Mouse (Mus musculus): ENCODE measurements around the gene Itsn2. TPM values are rescaled to one million over a fixed set of nuclear protein-coding genes. Genes with fewer than 3 reads are reported as not detected.
A peak's percentile ranks its signal among the peaks of the same experiment; 100 is the strongest.

The Itsn2 gene
- polyA plus RNA-seq, 1 experiment from 2014 or later: 47.1 TPM

DNA sequence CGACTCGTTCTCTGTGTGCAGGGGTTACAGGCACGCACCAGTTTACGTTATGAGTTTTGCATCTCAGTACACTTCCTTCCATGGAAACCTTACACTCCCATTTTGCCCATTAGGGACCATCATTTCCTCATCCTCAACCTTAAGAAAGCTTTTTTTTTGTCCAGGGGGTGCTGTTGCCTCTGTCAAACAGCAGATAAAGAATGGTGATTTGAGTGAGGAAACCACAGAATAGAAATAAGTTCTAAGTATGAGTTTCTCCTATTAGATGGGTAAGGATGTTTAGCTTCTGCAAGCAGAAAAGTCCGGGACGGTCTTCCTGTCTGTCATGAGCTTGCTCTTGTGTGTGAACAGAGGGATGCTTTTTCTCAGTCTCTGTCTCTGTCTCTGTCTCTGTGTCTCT is 413 bp upstream of the Itsn2 start:
- Histone ChIP-seq H3K27ac (ENCODE audit: low read length) (no peak overlapping the region), H3K9me3 (ENCODE audit: control insufficient read depth, low read depth, low read length) (no peaks in the 10 kb centered on the region), H3K9ac (replicated peaks; ENCODE audit: low read depth, low read length) (no peak overlapping the region), H3K4me3 (ENCODE audit: low read depth, low read length) (peak overlapping the region; percentile 87; the same call in 1 of the 2 replicates), H3K4me1 (ENCODE audit: control insufficient read depth, insufficient read depth, low read length) (0 out of 2 replicates have a peak, but pooled peaks cover 12% of the 10 kb centered on the region), H3K36me3 (ENCODE audit: control insufficient read depth, insufficient read depth, low read length) (no peaks in the 10 kb centered on the region), H3K4me2 (replicated peaks; ENCODE audit: low read depth, low read length) (peak overlapping the region; percentile 79), H3K27me3 (ENCODE audit: control insufficient read depth, insufficient read depth, low read length) (no peaks in the 10 kb centered on the region)
- WGBS: 57% methylated on average over 6 of the region's 6 CpGs
- no peak for ATAC-seq (ENCODE audit: insufficient number of reproducible peaks, insufficient read depth, low FRiP score, low read depth)

DNA sequence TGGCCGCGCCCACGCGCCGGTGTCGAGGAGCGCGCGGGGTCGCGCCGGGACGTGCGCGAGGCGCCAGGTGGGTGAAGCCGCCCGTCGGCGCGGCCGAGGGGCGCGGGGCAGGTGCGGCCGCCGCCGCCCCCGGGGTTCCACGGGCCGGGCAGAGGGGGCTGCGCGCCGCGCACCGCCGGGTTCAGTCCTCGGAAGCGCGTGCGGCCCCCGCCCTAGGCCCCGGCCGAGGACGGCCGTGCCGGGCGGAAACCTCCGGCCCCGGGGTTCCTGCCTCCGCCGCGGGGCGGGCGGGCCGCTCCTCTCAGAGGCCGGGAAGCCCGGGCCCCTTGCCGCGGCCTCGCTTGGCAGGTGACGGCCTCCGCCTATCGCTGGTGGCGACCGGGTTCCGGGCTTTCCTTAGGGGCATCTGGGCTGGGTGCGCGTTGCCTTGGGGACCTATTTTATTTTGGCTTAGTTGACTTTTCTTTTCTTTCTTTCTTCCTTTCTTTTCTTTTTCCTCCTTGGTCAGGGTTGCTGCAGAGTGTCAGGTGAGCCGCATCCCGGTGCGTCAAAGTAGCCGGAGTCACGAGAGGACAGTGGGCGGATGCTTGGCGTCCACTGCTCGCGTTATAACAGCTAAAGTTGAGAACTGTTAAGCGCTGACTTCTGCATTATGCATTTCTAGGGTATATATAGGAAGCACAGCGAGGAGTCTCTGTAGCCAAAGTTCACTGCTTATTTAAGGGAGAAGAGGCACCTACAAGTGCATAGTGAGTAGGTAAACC is 910 bp downstream of the Itsn2 start:
- H3K4me2 ChIP-seq (replicated peaks; ENCODE audit: low read depth, low read length): peak overlapping the region; percentile 79
- H3K36me3 ChIP-seq (ENCODE audit: control insufficient read depth, insufficient read depth, low read length): no peaks in the 10 kb centered on the region
- no peaks in the 10 kb centered on the region for H3K27me3 ChIP-seq (ENCODE audit: control insufficient read depth, insufficient read depth, low read length)
- H3K9ac ChIP-seq (replicated peaks; ENCODE audit: low read depth, low read length): peak overlapping the region; percentile 87
- WGBS: under 1% methylated on average over 80 of the region's 80 CpGs
- ATAC-seq (ENCODE audit: insufficient number of reproducible peaks, insufficient read depth, low FRiP score, low read depth): peak; percentile 77
- H3K4me1 ChIP-seq (ENCODE audit: control insufficient read depth, insufficient read depth, low read length): 0 out of 2 replicates have a peak, but pooled peaks cover 12% of the 10 kb centered on the region
- H3K4me3 ChIP-seq (ENCODE audit: low read depth, low read length): peak overlapping the region; percentile 87
- H3K9me3 ChIP-seq (ENCODE audit: control insufficient read depth, low read depth, low read length): no peaks in the 10 kb centered on the region
- peak overlapping the region; percentile 79 for H3K27ac ChIP-seq (ENCODE audit: low read length)

DNA sequence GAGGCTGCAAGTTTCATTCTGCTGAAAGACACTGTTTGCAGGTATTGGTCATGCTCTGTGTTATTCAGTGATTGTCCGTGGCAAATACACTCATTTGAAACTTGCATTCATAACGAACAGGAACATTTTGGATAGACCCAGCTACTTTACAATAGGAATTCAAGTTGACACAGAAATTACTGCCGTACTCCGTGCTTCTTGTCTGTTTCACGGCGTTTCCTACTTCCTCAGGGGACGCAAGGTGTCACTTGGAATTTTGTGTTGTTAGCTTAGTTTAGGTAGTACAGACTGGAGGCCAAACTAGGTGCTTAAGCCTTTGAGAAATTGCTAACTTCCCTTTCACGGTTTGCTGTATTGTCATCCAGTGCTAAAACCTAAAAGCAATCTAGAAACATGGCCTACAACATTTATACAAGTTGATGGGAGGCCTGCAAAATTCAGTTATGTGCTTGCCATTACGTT is 1.5 kb downstream of the Itsn2 start:
- no peak overlapping the region for H3K27ac ChIP-seq (ENCODE audit: low read length)
- H3K4me3 ChIP-seq (ENCODE audit: low read depth, low read length): peak overlapping the region; percentile 87
- H3K9me3 ChIP-seq (ENCODE audit: control insufficient read depth, low read depth, low read length): no peaks in the 10 kb centered on the region
- H3K9ac ChIP-seq (replicated peaks; ENCODE audit: low read depth, low read length): 0 out of 2 replicates have a peak overlapping the region, but pooled peaks have one; percentile 87
- peak overlapping the region; percentile 79 for H3K4me2 ChIP-seq (replicated peaks; ENCODE audit: low read depth, low read length)
- H3K27me3 ChIP-seq (ENCODE audit: control insufficient read depth, insufficient read depth, low read length): no peaks in the 10 kb centered on the region
- no peak for ATAC-seq (ENCODE audit: insufficient number of reproducible peaks, insufficient read depth, low FRiP score, low read depth)
- no peaks in the 10 kb centered on the region for H3K36me3 ChIP-seq (ENCODE audit: control insufficient read depth, insufficient read depth, low read length)
- 0 out of 2 replicates have a peak, but pooled peaks cover 12% of the 10 kb centered on the region for H3K4me1 ChIP-seq (ENCODE audit: control insufficient read depth, insufficient read depth, low read length)
- WGBS: 61% methylated on average over 9 of the region's 9 CpGs

DNA sequence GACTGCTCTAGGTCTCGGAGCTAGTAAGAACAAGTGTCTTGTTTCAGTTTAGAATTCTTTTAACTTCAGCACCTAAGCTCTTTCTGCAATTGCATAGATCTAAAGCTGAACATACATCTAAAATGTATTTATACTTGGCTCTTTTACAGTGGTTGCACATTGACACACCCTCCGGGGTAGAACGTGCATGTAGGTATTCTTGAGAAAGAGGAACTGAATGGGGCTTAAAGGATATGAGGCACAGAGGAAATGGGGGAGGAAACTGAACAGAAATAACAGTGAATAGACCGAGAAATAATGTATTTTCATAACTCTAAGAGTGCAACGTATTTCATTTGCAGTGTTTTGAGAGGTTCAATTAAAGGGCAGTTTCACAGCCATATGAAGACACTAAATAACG is 2.6 kb downstream of the Itsn2 start:
- no peak for ATAC-seq (ENCODE audit: insufficient number of reproducible peaks, insufficient read depth, low FRiP score, low read depth)
- Histone ChIP-seq H3K4me1 (ENCODE audit: control insufficient read depth, insufficient read depth, low read length) (0 out of 2 replicates have a peak, but pooled peaks cover 12% of the 10 kb centered on the region), H3K27ac (ENCODE audit: low read length) (no peak overlapping the region), H3K36me3 (ENCODE audit: control insufficient read depth, insufficient read depth, low read length) (no peaks in the 10 kb centered on the region), H3K9ac (replicated peaks; ENCODE audit: low read depth, low read length) (no peak overlapping the region), H3K9me3 (ENCODE audit: control insufficient read depth, low read depth, low read length) (no peaks in the 10 kb centered on the region), H3K4me2 (replicated peaks; ENCODE audit: low read depth, low read length) (no peak overlapping the region), H3K27me3 (ENCODE audit: control insufficient read depth, insufficient read depth, low read length) (no peaks in the 10 kb centered on the region), H3K4me3 (ENCODE audit: low read depth, low read length) (no peak overlapping the region)
- WGBS: 63% methylated on average over 6 of the region's 6 CpGs

DNA sequence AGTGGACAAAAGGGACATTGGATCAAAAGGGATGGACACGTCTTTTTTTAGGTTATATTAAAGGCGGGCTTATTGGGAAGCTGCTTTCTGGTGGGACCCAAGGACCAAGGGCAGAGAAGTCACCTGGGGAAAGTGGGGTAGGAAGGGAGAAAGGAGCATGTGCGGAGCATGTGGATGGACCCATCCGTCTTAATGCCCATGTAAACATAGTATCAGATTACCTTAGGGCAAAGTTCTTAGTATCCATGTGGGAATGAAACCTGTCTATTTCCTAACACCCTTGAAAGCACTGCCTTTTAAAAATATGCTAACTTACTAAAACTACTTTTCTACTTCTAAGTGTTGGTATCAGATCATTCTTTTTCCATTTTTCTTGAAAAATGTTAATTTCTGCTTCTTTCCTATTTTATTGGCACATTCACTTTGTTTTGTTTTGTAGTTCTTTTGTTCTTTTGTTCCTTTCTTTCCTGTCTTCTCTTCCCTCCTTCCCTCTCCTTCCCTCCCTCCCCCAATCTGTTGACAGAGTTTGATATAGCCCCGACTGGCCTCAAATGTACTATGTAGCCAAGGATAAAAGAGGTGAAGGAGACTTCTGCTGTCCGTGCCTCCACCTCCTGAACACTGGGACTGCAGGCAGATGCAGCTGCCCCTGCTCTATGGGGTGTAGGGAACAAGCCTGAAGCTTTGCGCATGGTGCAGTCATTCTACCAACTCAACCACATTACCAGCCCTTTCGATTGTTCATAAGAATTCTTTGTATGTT is 6.4 kb downstream of the Itsn2 start:
- Histone ChIP-seq H3K9ac (replicated peaks; ENCODE audit: low read depth, low read length) (no peak overlapping the region), H3K4me1 (ENCODE audit: control insufficient read depth, insufficient read depth, low read length) (0 out of 2 replicates have a peak, but pooled peaks cover 6% of the 10 kb centered on the region), H3K9me3 (ENCODE audit: control insufficient read depth, low read depth, low read length) (no peaks in the 10 kb centered on the region), H3K27ac (ENCODE audit: low read length) (no peak overlapping the region), H3K27me3 (ENCODE audit: control insufficient read depth, insufficient read depth, low read length) (no peaks in the 10 kb centered on the region), H3K36me3 (ENCODE audit: control insufficient read depth, insufficient read depth, low read length) (no peaks in the 10 kb centered on the region), H3K4me2 (replicated peaks; ENCODE audit: low read depth, low read length) (no peak overlapping the region), H3K4me3 (ENCODE audit: low read depth, low read length) (no peak overlapping the region)
- 51% methylated on average over 8 of the region's 8 CpGs for WGBS
- no peak for ATAC-seq (ENCODE audit: insufficient number of reproducible peaks, insufficient read depth, low FRiP score, low read depth)

DNA sequence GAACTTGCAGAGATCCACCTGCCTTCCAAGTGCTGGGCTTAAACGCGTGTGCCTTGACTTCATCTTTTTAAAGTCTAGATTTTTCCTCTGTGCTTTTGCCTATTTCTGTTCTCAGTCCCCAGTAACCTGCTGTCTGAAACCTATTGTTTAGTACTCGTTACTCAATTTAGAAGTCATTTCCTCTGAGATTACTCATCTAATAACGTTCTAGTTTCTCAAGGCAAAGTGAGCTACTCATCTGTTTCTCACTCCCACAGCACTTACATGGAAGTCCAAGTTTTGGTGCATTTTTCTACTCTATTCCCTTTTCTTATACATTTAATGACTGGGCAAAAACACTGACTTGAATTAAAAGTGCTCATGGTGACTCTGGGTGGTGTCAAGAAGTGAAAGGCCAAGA is 7.3 kb downstream of the Itsn2 start:
- Histone ChIP-seq H3K4me2 (replicated peaks; ENCODE audit: low read depth, low read length) (no peak overlapping the region), H3K27me3 (ENCODE audit: control insufficient read depth, insufficient read depth, low read length) (no peaks in the 10 kb centered on the region), H3K27ac (ENCODE audit: low read length) (no peak overlapping the region), H3K36me3 (ENCODE audit: control insufficient read depth, insufficient read depth, low read length) (no peaks in the 10 kb centered on the region), H3K9ac (replicated peaks; ENCODE audit: low read depth, low read length) (no peak overlapping the region), H3K4me3 (ENCODE audit: low read depth, low read length) (no peak overlapping the region), H3K4me1 (ENCODE audit: control insufficient read depth, insufficient read depth, low read length) (no peaks in the 10 kb centered on the region), H3K9me3 (ENCODE audit: control insufficient read depth, low read depth, low read length) (no peaks in the 10 kb centered on the region)
- ATAC-seq (ENCODE audit: insufficient number of reproducible peaks, insufficient read depth, low FRiP score, low read depth): no peak
- 76% methylated on average over 4 of the region's 4 CpGs for WGBS

DNA sequence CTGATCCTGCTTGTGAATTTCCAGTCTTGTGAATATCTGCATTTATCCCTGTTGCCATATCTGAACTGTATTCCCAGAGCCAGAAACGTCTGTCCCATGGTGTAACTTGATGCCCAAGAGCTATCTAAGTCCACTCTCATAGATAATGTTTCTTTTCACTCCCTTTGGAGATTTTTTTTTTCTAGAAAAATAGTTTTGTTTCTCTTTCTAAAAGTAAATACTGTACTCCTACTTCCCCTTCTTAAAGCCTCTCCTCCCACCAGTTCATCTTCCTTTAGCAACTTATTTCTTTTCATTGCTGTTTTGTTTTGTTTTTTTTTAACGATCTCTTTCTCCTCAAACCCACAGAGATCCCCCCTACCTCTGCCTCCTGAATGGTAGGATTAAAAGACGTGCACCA is 14.2 kb downstream of the Itsn2 start:
- no peaks in the 10 kb centered on the region for H3K9me3 ChIP-seq (ENCODE audit: control insufficient read depth, low read depth, low read length)
- no peaks in the 10 kb centered on the region for H3K27me3 ChIP-seq (ENCODE audit: control insufficient read depth, insufficient read depth, low read length)
- 47% methylated on average over 3 of the region's 3 CpGs for WGBS
- ATAC-seq (ENCODE audit: insufficient number of reproducible peaks, insufficient read depth, low FRiP score, low read depth): no peak
- no peaks in the 10 kb centered on the region for H3K36me3 ChIP-seq (ENCODE audit: control insufficient read depth, insufficient read depth, low read length)
- no peak overlapping the region for H3K4me3 ChIP-seq (ENCODE audit: low read depth, low read length)
- H3K27ac ChIP-seq (ENCODE audit: low read length): no peak overlapping the region
- H3K4me1 ChIP-seq (ENCODE audit: control insufficient read depth, insufficient read depth, low read length): no peaks in the 10 kb centered on the region
- no peak overlapping the region for H3K9ac ChIP-seq (replicated peaks; ENCODE audit: low read depth, low read length)
- no peak overlapping the region for H3K4me2 ChIP-seq (replicated peaks; ENCODE audit: low read depth, low read length)

DNA sequence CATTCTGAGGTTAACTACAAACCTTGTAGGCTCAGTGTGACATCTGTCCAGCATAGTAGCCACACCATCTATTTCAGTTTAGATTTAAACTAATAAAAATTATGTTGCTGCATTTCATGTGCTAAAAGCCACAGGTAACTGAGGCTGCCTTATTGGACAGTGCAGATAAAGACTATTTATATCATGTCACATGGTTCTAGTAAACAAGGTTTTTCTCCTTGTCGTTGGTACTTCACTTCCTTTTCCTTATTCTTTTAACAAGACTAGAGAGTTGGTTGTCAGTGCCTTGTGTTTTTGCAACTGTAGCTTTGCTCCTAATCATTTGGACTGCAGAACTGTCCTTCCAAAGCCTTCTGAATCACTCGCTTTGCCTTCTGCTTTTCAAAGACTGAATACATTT is 22.3 kb downstream of the Itsn2 start:
- Histone ChIP-seq H3K4me3 (ENCODE audit: low read depth, low read length) (no peak overlapping the region), H3K9me3 (ENCODE audit: control insufficient read depth, low read depth, low read length) (no peaks in the 10 kb centered on the region), H3K27ac (ENCODE audit: low read length) (no peak overlapping the region), H3K27me3 (ENCODE audit: control insufficient read depth, insufficient read depth, low read length) (no peaks in the 10 kb centered on the region), H3K4me2 (replicated peaks; ENCODE audit: low read depth, low read length) (no peak overlapping the region), H3K36me3 (ENCODE audit: control insufficient read depth, insufficient read depth, low read length) (no peaks in the 10 kb centered on the region), H3K9ac (replicated peaks; ENCODE audit: low read depth, low read length) (no peak overlapping the region), H3K4me1 (ENCODE audit: control insufficient read depth, insufficient read depth, low read length) (no peaks in the 10 kb centered on the region)
- WGBS: 55% methylated on average over 2 of the region's 2 CpGs
- ATAC-seq (ENCODE audit: insufficient number of reproducible peaks, insufficient read depth, low FRiP score, low read depth): no peak

Measured in stomach, embryonic 14.5 days (tissue).